8 mouse cellular contexts compared by ENCODE assay signal in the genomic region with DNA sequence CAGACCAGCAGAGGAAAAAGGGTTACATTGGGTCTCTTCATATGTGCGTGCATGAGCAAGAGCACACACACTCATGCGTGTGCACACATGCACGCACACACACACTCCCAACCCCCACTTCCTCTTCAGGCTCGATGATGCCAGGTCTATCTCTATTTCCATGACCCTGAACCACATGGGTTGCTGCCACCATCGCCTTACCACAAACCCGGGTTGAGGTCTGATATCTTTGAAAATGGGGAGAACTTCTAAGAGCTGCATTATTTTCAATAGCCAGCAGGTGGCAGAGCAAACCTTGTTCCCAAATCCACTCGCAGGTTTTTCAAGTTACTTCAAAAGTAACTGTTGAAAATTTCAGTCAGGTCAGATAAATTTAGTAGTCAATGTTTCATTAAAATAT.
DNase-seq lines count a peak whose midpoint lies in the region; ATAC-seq and TF ChIP-seq lines count a peak whose summit lies in the region.

No protein-coding gene starts in this region.

- TF ChIP-seq POLR2A in bone marrow, adult 2 months (IDR thresholded peaks at IDR 0.05; ENCODE audit: borderline replicate concordance, control insufficient read depth, low read depth, low read length) = no peak

- no peak overlapping the region for H3K9ac ChIP-seq in neural tube, embryonic 15.5 days (replicated peaks)
- no peak overlapping the region for H3K9ac ChIP-seq in midbrain, embryonic 15.5 days

- peak; percentile 39 for DNase-seq in gastrocnemius, postnatal 10 days
- DNase-seq in gastrocnemius, postnatal 14 days = no peak
- peak; percentile 29 for DNase-seq in neural tube, embryonic 10.5 days (ENCODE audit: extremely low spot score, low spot score)
- DNase-seq in heart, postnatal 10 days = peak; percentile 39 to 70
- DNase-seq in ovary, adult 18-20 months (ENCODE audit: low spot score) = no peak

- no peak overlapping the region for H3K4me3 ChIP-seq in neural tube, embryonic 15.5 days (replicated peaks)
- no peak overlapping the region for H3K4me3 ChIP-seq in bone marrow, adult 2 months (replicated peaks; ENCODE audit: control insufficient read depth, low read depth, low read length)
- no peak overlapping the region for H3K4me3 ChIP-seq in midbrain, embryonic 15.5 days

- WGBS in neural tube, embryonic 15.5 days = 32% methylated on average over 7 of the region's 7 CpGs
- WGBS in bone marrow, adult 2 months = 16% methylated on average over 7 of the region's 7 CpGs
- WGBS in midbrain, embryonic 15.5 days = 25% methylated on average over 7 of the region's 7 CpGs

- intact Hi-C loops in gastrocnemius, postnatal 14 days (cut with DNase I; ENCODE audit: low total_unique reads) = loop anchor here (2.0 to 10.0 kb wide), 2 partner anchors 127 to 707 kb away; no protein-coding TSS in a partner anchor
- intact Hi-C loops in heart, postnatal 10 days (cut with DNase I) = loop anchor here (1.0 to 10.0 kb wide), 6 partner anchors 125 to 705 kb away; no protein-coding TSS in a partner anchor

- no peak overlapping the region for H3K27ac ChIP-seq in neural tube, embryonic 15.5 days (replicated peaks)
- H3K27ac ChIP-seq in bone marrow, adult 2 months (ENCODE audit: control insufficient read depth, insufficient read depth, low read depth, low read length, poor library complexity) = no peak overlapping the region
- H3K27ac ChIP-seq in midbrain, embryonic 15.5 days = no peak overlapping the region

- 0 out of 2 replicates have a peak, but pooled peaks have one; percentile 5 for TF ChIP-seq CTCF in bone marrow, adult 2 months (IDR thresholded peaks at IDR 0.05; ENCODE audit: control insufficient read depth, insufficient read depth, low read length)

- peaks cover 6% of the 10 kb centered on the region; the same call in 1 of the 2 replicates for H3K4me1 ChIP-seq in neural tube, embryonic 15.5 days
- no peaks in the 10 kb centered on the region; the same call in 1 of the 2 replicates for H3K4me1 ChIP-seq in bone marrow, adult 2 months (ENCODE audit: control insufficient read depth, insufficient read depth, low read length)
- H3K4me1 ChIP-seq in midbrain, embryonic 15.5 days = peaks cover 4% of the 10 kb centered on the region; the same call in 1 of the 2 replicates

- peaks cover 74% of the 10 kb centered on the region for H3K27me3 ChIP-seq in neural tube, embryonic 15.5 days (replicated peaks)
- peaks cover 76% of the 10 kb centered on the region for H3K27me3 ChIP-seq in midbrain, embryonic 15.5 days (replicated peaks)

- no peak overlapping the region for H3K4me2 ChIP-seq in neural tube, embryonic 15.5 days
- no peak overlapping the region for H3K4me2 ChIP-seq in midbrain, embryonic 15.5 days

- ATAC-seq in neural tube, embryonic 15.5 days (ENCODE audit: low FRiP score) = no peak
- 0 out of 2 replicates have a peak, but pooled peaks have one; percentile 27 for ATAC-seq in midbrain, embryonic 15.5 days (replicated peaks)

- H3K36me3 ChIP-seq in neural tube, embryonic 15.5 days = no peaks in the 10 kb centered on the region
- no peaks in the 10 kb centered on the region for H3K36me3 ChIP-seq in midbrain, embryonic 15.5 days (replicated peaks)

- no peaks in the 10 kb centered on the region for H3K9me3 ChIP-seq in neural tube, embryonic 15.5 days (replicated peaks)
- no peaks in the 10 kb centered on the region for H3K9me3 ChIP-seq in midbrain, embryonic 15.5 days

Comparison
In these comparisons a context has a peak if more than half of its experiments do, and no peak if none do; other contexts are left out.
1. DNase-seq: peak in gastrocnemius, postnatal 10 days (single experiment), neural tube, embryonic 10.5 days (single experiment) and heart, postnatal 10 days (2 of 2); none in gastrocnemius, postnatal 14 days (single experiment) and ovary, adult 18-20 months (single experiment).